Mouse (Mus musculus) neural tube, embryonic 11.5 days (tissue): ENCODE measurements around the gene Gon4l. TPM values are rescaled to one million over a fixed set of nuclear protein-coding genes. Genes with fewer than 3 reads are reported as not detected.
A peak's percentile ranks its signal among the peaks of the same experiment; 100 is the strongest.

ENCODE experiments used
- ATAC-seq: fragments of 200-750 bp; cut with Nextera tagmentation; 2 replicates; pipeline ENCODE4 v1.8.0; 2017; ENCODE audit warnings: moderate number of reproducible peaks, mild to moderate bottlenecking, moderate TSS enrichment, moderate library complexity; ENCODE audit not compliant: insufficient read depth, low FRiP score, low TSS enrichment
- DNase-seq: peaks from one replicate; pipeline ENCODE4 v3.0.0-alpha.2; 2015; ENCODE audit warnings: low spot score
- H3K27ac ChIP-seq: fragments of 300-500 bp; sonication (generic); 2 replicates; pipeline ENCODE4 v1.5.1; 2014; ENCODE audit warnings: low read depth, mild to moderate bottlenecking, low read length
- H3K27me3 ChIP-seq: fragments of 300-500 bp; sonication (generic); 2 replicates; pipeline ENCODE4 v1.6.1; 2014; ENCODE audit warnings: mild to moderate bottlenecking, low read length, mixed read lengths; ENCODE audit not compliant: control insufficient read depth, insufficient read depth
- H3K36me3 ChIP-seq: fragments of 300-500 bp; sonication (generic); 2 replicates; pipeline ENCODE4 v1.6.1; 2014; ENCODE audit warnings: mild to moderate bottlenecking, low read length, moderate library complexity, mixed read lengths; ENCODE audit not compliant: control insufficient read depth, insufficient read depth
- H3K4me1 ChIP-seq: fragments of 300-500 bp; sonication (generic); 2 replicates; pipeline ENCODE4 v1.6.1; 2014; ENCODE audit warnings: low read length, mixed read lengths; ENCODE audit not compliant: control insufficient read depth, insufficient read depth
- H3K4me2 ChIP-seq: fragments of 300-500 bp; sonication (generic); 2 replicates; pipeline ENCODE4 v1.6.1; 2014; ENCODE audit warnings: low read depth, mild to moderate bottlenecking, moderate library complexity
- H3K4me3 ChIP-seq: fragments of 300-500 bp; sonication (generic); 2 replicates; pipeline ENCODE4 v1.5.1; 2014; ENCODE audit warnings: low read depth, low read length
- H3K9ac ChIP-seq: fragments of 300-500 bp; sonication (generic); 2 replicates; pipeline ENCODE4 v1.6.1; 2014; ENCODE audit warnings: mild to moderate bottlenecking, low read length
- H3K9me3 ChIP-seq: fragments of 300-500 bp; sonication (generic); 2 replicates; pipeline ENCODE4 v1.6.1; 2016; ENCODE audit warnings: low read length; ENCODE audit not compliant: control insufficient read depth
- WGBS: fragments of 180-500 bp; shearing (Covaris S2); extraction: QIAGEN DNeasy Blood & Tissue Kit; methylation state at CpG from one replicate; pipeline ENCODE4 v1.1.7; 2014; 5-methylcytosine and 5-hydroxymethylcytosine counted together
- polyA plus RNA-seq: library from polyadenylated mRNA; unstranded; fragments of >200 nt; fragmentation: Nextera tagmentation; extraction: Ambion mirVana; gene quantifications from 2 replicates; pipeline ENCODE4 v1.2.1, GENCODE M21; 2014

Gene Gon4l
- polyA plus RNA-seq, 1 experiment from 2014 or later = 18.7 TPM

DNA sequence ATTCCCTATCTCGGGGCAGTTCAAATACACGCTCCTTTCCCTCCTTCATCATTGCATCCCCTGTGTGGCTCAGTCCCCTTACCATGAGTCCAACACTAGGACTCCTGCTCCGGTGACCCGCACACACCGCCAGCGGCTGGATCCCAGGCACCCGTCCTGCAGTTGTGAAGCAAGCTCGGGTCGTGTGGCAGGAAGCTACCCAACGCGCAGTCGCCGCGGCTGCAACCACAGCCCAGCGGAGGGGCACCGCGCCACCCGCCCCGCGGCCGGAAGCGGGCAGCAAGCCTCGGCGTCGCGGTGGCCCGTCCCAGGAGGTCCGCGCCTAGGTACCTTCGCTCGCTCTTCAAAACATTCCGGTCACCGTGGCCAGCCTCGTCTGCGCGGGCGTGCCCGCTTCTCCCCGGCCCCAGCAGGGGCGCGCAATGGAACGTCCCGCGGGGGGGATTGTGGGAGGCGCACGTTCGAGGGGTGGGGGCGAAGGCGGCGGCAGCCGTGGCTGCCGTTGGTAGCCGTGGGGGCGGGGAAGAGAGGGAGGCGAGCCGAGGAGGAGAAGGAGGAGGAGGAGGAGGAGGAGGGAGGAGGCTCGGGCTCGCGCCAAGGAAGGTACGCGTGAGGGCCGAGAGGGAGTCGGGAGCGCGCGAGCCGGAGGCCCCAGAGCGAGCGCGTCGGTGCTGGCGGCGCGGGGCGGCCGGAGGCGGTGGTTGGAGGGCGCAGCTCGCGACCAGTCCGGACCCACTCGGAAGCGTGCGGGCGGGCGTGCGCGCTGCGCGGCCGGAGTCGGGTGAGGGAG is 115.0 kb downstream of the Gon4l start:
- DNase-seq = peak; percentile 92
- under 1% methylated on average over 45 of the region's 92 CpGs for WGBS
- ATAC-seq = peak; percentile 94

GRCm38 (mm10) chr3:88950576-88951326 is 115.7 kb downstream of the Gon4l start, which contains the start of the genes Ash1l and Dap3:
TSS of gene Ash1l (plus strand) at chr3:88950622.
TSS of gene Dap3 (minus strand) at chr3:88951181.
- Histone ChIP-seq H3K9me3 (no peaks in the 10 kb centered on the region), H3K9ac (peak within 1 kb of the TSS; percentile 87), H3K36me3 (no peaks in the 10 kb centered on the region), H3K4me2 (peak within 1 kb of the TSS; percentile 67), H3K4me3 (peak within 1 kb of the TSS; percentile 64), H3K27me3 (no peaks in the 10 kb centered on the region), H3K4me1 (peaks cover 8% of the 10 kb centered on the region), H3K27ac (peak within 1 kb of the TSS; percentile 97)
- DNase-seq (peak; percentile 85), ATAC-seq (peak; percentile 76)
- WGBS = under 1% methylated on average over 35 of the region's 64 CpGs

More for the DNA sequence above, 115.0 kb downstream of the Gon4l start:
- Histone ChIP-seq H3K4me1 (peaks cover 8% of the 10 kb centered on the region), H3K4me3 (peak overlapping the region; percentile 64), H3K9ac (peak overlapping the region; percentile 87), H3K4me2 (peak overlapping the region; percentile 67), H3K9me3 (no peaks in the 10 kb centered on the region), H3K36me3 (no peaks in the 10 kb centered on the region), H3K27ac (peak overlapping the region; percentile 97), H3K27me3 (no peaks in the 10 kb centered on the region)

GRCm38 (mm10) chr3:88951327-88951800 is 116.3 kb downstream of the Gon4l start:
- peak overlapping the region; percentile 97 for H3K27ac ChIP-seq
- peaks cover 8% of the 10 kb centered on the region for H3K4me1 ChIP-seq
- peak overlapping the region; percentile 64 for H3K4me3 ChIP-seq
- DNase-seq = no peak
- H3K36me3 ChIP-seq = no peaks in the 10 kb centered on the region
- 4% methylated on average over 5 of the region's 5 CpGs for WGBS
- H3K9me3 ChIP-seq = no peaks in the 10 kb centered on the region
- peak overlapping the region; percentile 87 for H3K9ac ChIP-seq
- H3K27me3 ChIP-seq = no peaks in the 10 kb centered on the region
- ATAC-seq = no peak
- peak overlapping the region; percentile 55 for H3K4me2 ChIP-seq

- DNase-seq (no peak), ATAC-seq (no peak)
- Histone ChIP-seq H3K4me2 (no peak overlapping the region), H3K9ac (no peak overlapping the region), H3K36me3 (no peaks in the 10 kb centered on the region), H3K4me1 (peaks cover 8% of the 10 kb centered on the region), H3K27ac (no peak overlapping the region), H3K9me3 (no peaks in the 10 kb centered on the region), H3K27me3 (no peaks in the 10 kb centered on the region), H3K4me3 (no peak overlapping the region)
- 92% methylated on average over 4 of the region's 4 CpGs for WGBS
Observed at GRCm38 (mm10) chr3:88953246-88953645, 118.2 kb downstream of the Gon4l start.

DNA sequence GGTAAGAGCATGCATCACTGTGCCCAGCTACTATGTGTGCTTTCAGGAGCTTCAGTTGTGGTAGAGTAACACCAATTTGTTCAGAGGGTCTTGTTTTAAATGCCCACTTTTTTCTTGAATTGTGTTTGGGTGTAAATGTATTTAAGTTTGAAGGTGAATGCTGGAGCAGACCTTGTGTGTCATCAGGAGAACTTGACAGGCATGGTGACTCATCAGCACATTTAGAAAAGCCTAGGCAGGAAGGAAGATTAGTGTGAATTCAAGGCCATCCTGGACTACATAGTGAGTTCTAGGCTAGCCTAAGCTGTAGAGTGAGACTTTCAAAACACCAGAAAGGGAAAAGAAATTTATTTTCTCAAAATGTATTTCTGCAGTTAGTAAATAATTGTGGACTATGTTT is 118.7 kb downstream of the Gon4l start:
- Histone ChIP-seq H3K4me2 (no peak overlapping the region), H3K36me3 (no peaks in the 10 kb centered on the region), H3K27me3 (no peaks in the 10 kb centered on the region), H3K27ac (no peak overlapping the region), H3K9ac (no peak overlapping the region), H3K4me3 (no peak overlapping the region), H3K4me1 (peaks cover 8% of the 10 kb centered on the region), H3K9me3 (no peaks in the 10 kb centered on the region)
- no peak for ATAC-seq
- no peak for DNase-seq

Other genes with a start within 250 kb of the Gon4l start
- gene Arhgef2, start 229.3 kb upstream of the Gon4l start, polyA plus RNA-seq = 142 and 145 TPM in 2 replicates
- gene Rxfp4, start 182.1 kb upstream of the Gon4l start, polyA plus RNA-seq = not detected in 2 replicates
- gene Khdc4, start 149.4 kb upstream of the Gon4l start, polyA plus RNA-seq = 111 TPM in 2 replicates
- gene Rit1, start 118.4 kb upstream of the Gon4l start, polyA plus RNA-seq = 50.3 and 52.3 TPM in 2 replicates
- 153 and 172 TPM in 2 replicates for gene Syt11, start 60.1 kb upstream of the Gon4l start, polyA plus RNA-seq
- 55.5 and 56.4 TPM in 2 replicates for gene Msto1, start 78.8 kb downstream of the Gon4l start, polyA plus RNA-seq
- 12.3 and 13.8 TPM in 2 replicates for gene Ash1l, start 115.4 kb downstream of the Gon4l start, polyA plus RNA-seq
- gene Dap3, start 116.0 kb downstream of the Gon4l start, polyA plus RNA-seq = 165 and 168 TPM in 2 replicates